Mouse (Mus musculus): Measurements from ENCODE around the gene Tpra1. TPM values are rescaled to one million over a fixed set of nuclear protein-coding genes. Genes with fewer than 3 reads are reported as not detected.

Tpra1 gene
- total RNA-seq, 1 experiment, result 31.0 TPM

- DNase-seq (ENCODE audit: low read depth, low spot score), result no peak
- no peak overlapping the region for H3K27ac ChIP-seq (ENCODE audit: insufficient read depth, low read depth, low read length, poor library complexity, severe bottlenecking)
- H3K4me3 ChIP-seq (ENCODE audit: insufficient read depth in 1 of 2, low read depth in 1 of 2, low read length in 2 of 2, poor library complexity in 1 of 2, severe bottlenecking in 1 of 2), result no peak overlapping the region
- TF ChIP-seq ZNF384 (IDR thresholded peaks at IDR 0.05; ENCODE audit: low read depth, low read length) (peak; percentile 88), HCFC1 (IDR thresholded peaks at IDR 0.05; ENCODE audit: borderline replicate concordance, insufficient read depth, low read length) (no peak)
- in situ Hi-C loops (cut with MboI; ENCODE audit: low sequenced_read_pairs in 2 of 2, unreplicated experiment in 2 of 2), result loop anchor here (25.0 kb wide), 1 partner anchor 624 kb away; no protein-coding TSS in a partner anchor
- H3K4me1 ChIP-seq (ENCODE audit: control insufficient read depth in 2 of 2, insufficient read depth in 2 of 2, low read length in 2 of 2, poor library complexity in 1 of 2), result peaks cover 0 to 20% of the 10 kb centered on the region in 2 experiments; a peak in 2 of 4 replicates
- no peaks in the 10 kb centered on the region for H3K36me3 ChIP-seq (ENCODE audit: control insufficient read depth, insufficient read depth, low read length, poor library complexity, severe bottlenecking)
- no peak overlapping the region for H3K9ac ChIP-seq (ENCODE audit: insufficient read depth, low read depth, low read length, poor library complexity, severe bottlenecking)
- H3K9me3 ChIP-seq (ENCODE audit: control insufficient read depth, insufficient read depth, low read depth, low read length), result no peaks in the 10 kb centered on the region
Measured at GRCm38 (mm10) chr6:88937971-88938663, 36.1 kb downstream of the Tpra1 start.

GRCm38 (mm10) chr6:88938664-88939055 lies 36.6 kb downstream of the Tpra1 start:
- Histone ChIP-seq H3K4me3 (ENCODE audit: insufficient read depth in 1 of 2, low read depth in 1 of 2, low read length in 2 of 2, poor library complexity in 1 of 2, severe bottlenecking in 1 of 2) (no peak overlapping the region), H3K9ac (ENCODE audit: insufficient read depth, low read depth, low read length, poor library complexity, severe bottlenecking) (no peak overlapping the region), H3K4me1 (ENCODE audit: control insufficient read depth in 2 of 2, insufficient read depth in 2 of 2, low read length in 2 of 2, poor library complexity in 1 of 2) (peaks cover 0 to 20% of the 10 kb centered on the region in 2 experiments; a peak in 2 of 4 replicates), H3K36me3 (ENCODE audit: control insufficient read depth, insufficient read depth, low read length, poor library complexity, severe bottlenecking) (no peaks in the 10 kb centered on the region), H3K9me3 (ENCODE audit: control insufficient read depth, insufficient read depth, low read depth, low read length) (no peaks in the 10 kb centered on the region), H3K27ac (ENCODE audit: insufficient read depth, low read depth, low read length, poor library complexity, severe bottlenecking) (no peak overlapping the region)
- in situ Hi-C loops (cut with MboI; ENCODE audit: low sequenced_read_pairs in 2 of 2, unreplicated experiment in 2 of 2), result loop anchor here (25.0 kb wide), 1 partner anchor 624 kb away; no protein-coding TSS in a partner anchor
- DNase-seq (ENCODE audit: low read depth, low spot score), result no peak
- TF ChIP-seq ZNF384 (IDR thresholded peaks at IDR 0.05; ENCODE audit: low read depth, low read length) (no peak), ZC3H11A (IDR thresholded peaks at IDR 0.05; ENCODE audit: borderline replicate concordance, low read depth, low read length) (no peak), CHD2 (IDR thresholded peaks at IDR 0.05; ENCODE audit: low read depth, low read length) (no peak), HCFC1 (IDR thresholded peaks at IDR 0.05; ENCODE audit: borderline replicate concordance, insufficient read depth, low read length) (no peak), MAFK (IDR thresholded peaks at IDR 0.05; ENCODE audit: insufficient read depth, low read depth, low read length) (no peak)

GRCm38 (mm10) chr6:88939281-88940089 lies 37.4 kb downstream of the Tpra1 start:
- H3K9ac ChIP-seq (ENCODE audit: insufficient read depth, low read depth, low read length, poor library complexity, severe bottlenecking), result no peak overlapping the region
- no peak for DNase-seq (ENCODE audit: low read depth, low spot score)

GRCm38 (mm10) chr6:88940090-88940916 lies 38.3 kb downstream of the Tpra1 start:
- no peak for DNase-seq (ENCODE audit: low read depth, low spot score)
- Histone ChIP-seq H3K4me3 (ENCODE audit: insufficient read depth in 1 of 2, low read depth in 1 of 2, low read length in 2 of 2, poor library complexity in 1 of 2, severe bottlenecking in 1 of 2) (no peak overlapping the region), H3K27ac (ENCODE audit: insufficient read depth, low read depth, low read length, poor library complexity, severe bottlenecking) (no peak overlapping the region; the same call in 1 of the 2 replicates), H3K9me3 (ENCODE audit: control insufficient read depth, insufficient read depth, low read depth, low read length) (no peaks in the 10 kb centered on the region), H3K36me3 (ENCODE audit: control insufficient read depth, insufficient read depth, low read length, poor library complexity, severe bottlenecking) (no peaks in the 10 kb centered on the region), H3K4me1 (ENCODE audit: control insufficient read depth in 2 of 2, insufficient read depth in 2 of 2, low read length in 2 of 2, poor library complexity in 1 of 2) (peaks cover 0 to 20% of the 10 kb centered on the region in 2 experiments; a peak in 2 of 4 replicates), H3K9ac (ENCODE audit: insufficient read depth, low read depth, low read length, poor library complexity, severe bottlenecking) (no peak overlapping the region)
- TF ChIP-seq ZC3H11A (IDR thresholded peaks at IDR 0.05; ENCODE audit: borderline replicate concordance, low read depth, low read length), result no peak
- no peak for TF ChIP-seq CHD2 (IDR thresholded peaks at IDR 0.05; ENCODE audit: low read depth, low read length)
- no peak for TF ChIP-seq ZNF384 (IDR thresholded peaks at IDR 0.05; ENCODE audit: low read depth, low read length)
- TF ChIP-seq MAFK (IDR thresholded peaks at IDR 0.05; ENCODE audit: insufficient read depth, low read depth, low read length), result no peak
- TF ChIP-seq HCFC1 (IDR thresholded peaks at IDR 0.05; ENCODE audit: borderline replicate concordance, insufficient read depth, low read length), result no peak
- in situ Hi-C loops (cut with MboI; ENCODE audit: low sequenced_read_pairs in 2 of 2, unreplicated experiment in 2 of 2), result loop anchor here (25.0 kb wide), 1 partner anchor 622 kb away; no protein-coding TSS in a partner anchor

More at GRCm38 (mm10) chr6:88939281-88940089, 37.4 kb downstream of the Tpra1 start:
- H3K4me3 ChIP-seq (ENCODE audit: insufficient read depth in 1 of 2, low read depth in 1 of 2, low read length in 2 of 2, poor library complexity in 1 of 2, severe bottlenecking in 1 of 2), result no peak overlapping the region
- TF ChIP-seq HCFC1 (IDR thresholded peaks at IDR 0.05; ENCODE audit: borderline replicate concordance, insufficient read depth, low read length), result no peak
- H3K27ac ChIP-seq (ENCODE audit: insufficient read depth, low read depth, low read length, poor library complexity, severe bottlenecking), result no peak overlapping the region
- peaks cover 0 to 20% of the 10 kb centered on the region in 2 experiments; a peak in 2 of 4 replicates for H3K4me1 ChIP-seq (ENCODE audit: control insufficient read depth in 2 of 2, insufficient read depth in 2 of 2, low read length in 2 of 2, poor library complexity in 1 of 2)
- in situ Hi-C loops (cut with MboI; ENCODE audit: low sequenced_read_pairs in 2 of 2, unreplicated experiment in 2 of 2), result loop anchor here (25.0 kb wide), 1 partner anchor 623 kb away; no protein-coding TSS in a partner anchor
- no peaks in the 10 kb centered on the region for H3K36me3 ChIP-seq (ENCODE audit: control insufficient read depth, insufficient read depth, low read length, poor library complexity, severe bottlenecking)
- no peaks in the 10 kb centered on the region for H3K9me3 ChIP-seq (ENCODE audit: control insufficient read depth, insufficient read depth, low read depth, low read length)

Measured in ES-E14 (cell line).